Mouse (Mus musculus): Measurements from ENCODE around the gene Ybx2. TPM values are rescaled to one million over a fixed set of nuclear protein-coding genes. Genes with fewer than 3 reads are reported as not detected.

Gene Ybx2
- polyA plus RNA-seq, 1 experiment = 60.5 TPM

- no peak for DNase-seq
- peak within 1 kb of the TSS; percentile 80 for H3K4me3 ChIP-seq (ENCODE audit: insufficient read depth, low read depth, low read length)
- peaks cover 9% of the 10 kb centered on the region; the same call in 1 of the 2 replicates for H3K4me1 ChIP-seq (ENCODE audit: control insufficient read depth, insufficient read depth, low read length)
- H3K27ac ChIP-seq (ENCODE audit: insufficient read depth, low read depth, low read length) = peak within 1 kb of the TSS; percentile 89
- H3K36me3 ChIP-seq (ENCODE audit: control insufficient read depth, insufficient read depth, low read length) = peaks cover 2% of the 10 kb centered on the region
- WGBS = under 1% methylated on average over 42 of the region's 43 CpGs
- no peaks in the 10 kb centered on the region for H3K27me3 ChIP-seq (replicated peaks; ENCODE audit: control insufficient read depth, insufficient read depth, low read length)
- TF ChIP-seq POLR2A (IDR thresholded peaks at IDR 0.05; ENCODE audit: low read depth, low read length) (no peak), CTCF (conservative IDR thresholded peaks at IDR 0.05; ENCODE audit: insufficient read depth, insufficient read length, low read depth, low read length) (no peak)
These were observed 45.7 kb downstream of the Ybx2 start, which contains the start of gene Ctdnep1 for GRCm38 (mm10) chr11:69981141-69981762. Gene Ctdnep1 (plus strand): TSS chr11:69981156.

- peaks cover 3% of the 10 kb centered on the region for H3K36me3 ChIP-seq (ENCODE audit: control insufficient read depth, insufficient read depth, low read length)
- H3K4me3 ChIP-seq (ENCODE audit: insufficient read depth, low read depth, low read length) = peak within 1 kb of the TSS; percentile 80
- no peak for DNase-seq
- peaks cover 9% of the 10 kb centered on the region; the same call in 1 of the 2 replicates for H3K4me1 ChIP-seq (ENCODE audit: control insufficient read depth, insufficient read depth, low read length)
- TF ChIP-seq CTCF (conservative IDR thresholded peaks at IDR 0.05; ENCODE audit: insufficient read depth, insufficient read length, low read depth, low read length) (no peak), POLR2A (IDR thresholded peaks at IDR 0.05; ENCODE audit: low read depth, low read length) (no peak)
- no peaks in the 10 kb centered on the region for H3K27me3 ChIP-seq (replicated peaks; ENCODE audit: control insufficient read depth, insufficient read depth, low read length)
- 41% methylated on average over 8 of the region's 8 CpGs for WGBS
- 0 out of 2 replicates have a peak within 1 kb of the TSS, but pooled peaks have one; percentile 7 for H3K27ac ChIP-seq (ENCODE audit: insufficient read depth, low read depth, low read length)
These were observed 46.6 kb downstream of the Ybx2 start, which contains the start of gene Elp5 for GRCm38 (mm10) chr11:69982225-69982624. Gene Elp5 (minus strand): TSS chr11:69982517.

- Histone ChIP-seq H3K36me3 (ENCODE audit: control insufficient read depth, insufficient read depth, low read length) (peaks cover 3% of the 10 kb centered on the region), H3K4me3 (ENCODE audit: insufficient read depth, low read depth, low read length) (no peak overlapping the region), H3K27ac (ENCODE audit: insufficient read depth, low read depth, low read length) (no peak overlapping the region), H3K27me3 (replicated peaks; ENCODE audit: control insufficient read depth, insufficient read depth, low read length) (no peaks in the 10 kb centered on the region), H3K4me1 (ENCODE audit: control insufficient read depth, insufficient read depth, low read length) (peaks cover 9% of the 10 kb centered on the region; the same call in 1 of the 2 replicates)
- no peak for TF ChIP-seq POLR2A (IDR thresholded peaks at IDR 0.05; ENCODE audit: low read depth, low read length)
- TF ChIP-seq CTCF (conservative IDR thresholded peaks at IDR 0.05; ENCODE audit: insufficient read depth, insufficient read length, low read depth, low read length) = no peak
- no peak for DNase-seq
- 20% methylated on average over 5 of the region's 5 CpGs for WGBS
These were observed 47.3 kb downstream of the Ybx2 start for GRCm38 (mm10) chr11:69982877-69983276.

- Histone ChIP-seq H3K27me3 (replicated peaks; ENCODE audit: control insufficient read depth, insufficient read depth, low read length) (no peaks in the 10 kb centered on the region), H3K4me3 (ENCODE audit: insufficient read depth, low read depth, low read length) (no peak overlapping the region), H3K4me1 (ENCODE audit: control insufficient read depth, insufficient read depth, low read length) (peaks cover 9% of the 10 kb centered on the region; the same call in 1 of the 2 replicates), H3K27ac (ENCODE audit: insufficient read depth, low read depth, low read length) (no peak overlapping the region), H3K36me3 (ENCODE audit: control insufficient read depth, insufficient read depth, low read length) (peaks cover 3% of the 10 kb centered on the region)
- TF ChIP-seq POLR2A (IDR thresholded peaks at IDR 0.05; ENCODE audit: low read depth, low read length) (no peak), CTCF (conservative IDR thresholded peaks at IDR 0.05; ENCODE audit: insufficient read depth, insufficient read length, low read depth, low read length) (no peak)
- no peak for DNase-seq
- WGBS = 65% methylated on average over 4 of the region's 4 CpGs
These were observed 47.8 kb downstream of the Ybx2 start for GRCm38 (mm10) chr11:69983377-69983776.

GRCm38 (mm10) chr11:69984431-69984830, 48.8 kb downstream of the Ybx2 start:
- Histone ChIP-seq H3K27me3 (replicated peaks; ENCODE audit: control insufficient read depth, insufficient read depth, low read length) (no peaks in the 10 kb centered on the region), H3K36me3 (ENCODE audit: control insufficient read depth, insufficient read depth, low read length) (peaks cover 3% of the 10 kb centered on the region), H3K27ac (ENCODE audit: insufficient read depth, low read depth, low read length) (no peak overlapping the region), H3K4me3 (ENCODE audit: insufficient read depth, low read depth, low read length) (no peak overlapping the region), H3K4me1 (ENCODE audit: control insufficient read depth, insufficient read depth, low read length) (peaks cover 9% of the 10 kb centered on the region; the same call in 1 of the 2 replicates)
- WGBS = 90% methylated on average over 8 of the region's 8 CpGs
- no peak for TF ChIP-seq CTCF (conservative IDR thresholded peaks at IDR 0.05; ENCODE audit: insufficient read depth, insufficient read length, low read depth, low read length)
- no peak for TF ChIP-seq POLR2A (IDR thresholded peaks at IDR 0.05; ENCODE audit: low read depth, low read length)
- DNase-seq = no peak

- Histone ChIP-seq H3K4me1 (ENCODE audit: control insufficient read depth, insufficient read depth, low read length) (peaks cover 3% of the 10 kb centered on the region; the same call in 1 of the 2 replicates), H3K27me3 (replicated peaks; ENCODE audit: control insufficient read depth, insufficient read depth, low read length) (no peaks in the 10 kb centered on the region), H3K36me3 (ENCODE audit: control insufficient read depth, insufficient read depth, low read length) (peaks cover 4% of the 10 kb centered on the region), H3K4me3 (ENCODE audit: insufficient read depth, low read depth, low read length) (no peak overlapping the region), H3K27ac (ENCODE audit: insufficient read depth, low read depth, low read length) (no peak overlapping the region)
- 84% methylated on average over 8 of the region's 8 CpGs for WGBS
- DNase-seq = no peak
- TF ChIP-seq POLR2A (IDR thresholded peaks at IDR 0.05; ENCODE audit: low read depth, low read length) = no peak
- TF ChIP-seq CTCF (conservative IDR thresholded peaks at IDR 0.05; ENCODE audit: insufficient read depth, insufficient read length, low read depth, low read length) = no peak
These were observed 54.4 kb downstream of the Ybx2 start for GRCm38 (mm10) chr11:69989949-69990348.

Other genes starting within 250 kb of the Ybx2 start
- gene Tnfsf12, start 239.9 kb upstream of the Ybx2 start, polyA plus RNA-seq (2012; rRNA removed) = 55.5 and 65.1 TPM in 2 replicates
- 11.0 and 11.6 TPM in 2 replicates for gene Tnfsfm13, start 239.7 kb upstream of the Ybx2 start, polyA plus RNA-seq (2012; rRNA removed)
- gene Polr2a, start 177.2 kb upstream of the Ybx2 start, polyA plus RNA-seq (2012; rRNA removed) = 25.3 and 37.8 TPM in 2 replicates
- gene Slc35g3, start 173.8 kb upstream of the Ybx2 start, polyA plus RNA-seq (2012; rRNA removed) = 0.05 and 0.10 TPM in 2 replicates
- 22.3 and 24.4 TPM in 2 replicates for gene Zbtb4, start 169.9 kb upstream of the Ybx2 start, polyA plus RNA-seq (2012; rRNA removed)
- 11.9 and 14.3 TPM in 2 replicates for gene Chrnb1, start 139.9 kb upstream of the Ybx2 start, polyA plus RNA-seq (2012; rRNA removed)
- gene Fgf11, start 133.9 kb upstream of the Ybx2 start, polyA plus RNA-seq (2012; rRNA removed) = 2.6 and 3.3 TPM in 2 replicates
- gene Tmem102, start 130.2 kb upstream of the Ybx2 start, polyA plus RNA-seq (2012; rRNA removed) = 19.2 and 22.4 TPM in 2 replicates
- gene Gm39566, start 120.5 kb upstream of the Ybx2 start, polyA plus RNA-seq (2012; rRNA removed) = 0.02 and 0.04 TPM in 2 replicates
- gene Spem2, start 117.3 kb upstream of the Ybx2 start, polyA plus RNA-seq (2012; rRNA removed) = 0.20 and 0.26 TPM in 2 replicates
- 0.28 and 0.38 TPM in 2 replicates for gene Spem1, start 113.6 kb upstream of the Ybx2 start, polyA plus RNA-seq (2012; rRNA removed)
- 6.4 and 7.8 TPM in 2 replicates for gene Nlgn2, start 98.0 kb upstream of the Ybx2 start, polyA plus RNA-seq (2012; rRNA removed)
- gene Tmem256, start 97.3 kb upstream of the Ybx2 start, polyA plus RNA-seq (2012; rRNA removed) = 513 and 551 TPM in 2 replicates
- gene Plscr3, start 89.4 kb upstream of the Ybx2 start, polyA plus RNA-seq (2012; rRNA removed) = 57.1 and 63.9 TPM in 2 replicates
- gene Tnk1, start 77.1 kb upstream of the Ybx2 start, polyA plus RNA-seq (2012; rRNA removed) = 7.9 and 9.3 TPM in 2 replicates
- not detected in 2 replicates for gene Tmem95, start 57.8 kb upstream of the Ybx2 start, polyA plus RNA-seq (2012; rRNA removed)
- 4.8 TPM in 2 replicates for gene Kctd11, start 54.4 kb upstream of the Ybx2 start, polyA plus RNA-seq (2012; rRNA removed)
- gene Acap1, start 40.3 kb upstream of the Ybx2 start, polyA plus RNA-seq (2012; rRNA removed) = 1.7 and 6.1 TPM in 2 replicates
- 0.94 and 0.99 TPM in 2 replicates for gene 2810408A11Rik, start 34.8 kb upstream of the Ybx2 start, polyA plus RNA-seq (2012; rRNA removed)
- gene Neurl4, start 34.7 kb upstream of the Ybx2 start, polyA plus RNA-seq (2012; rRNA removed) = 72.0 and 80.1 TPM in 2 replicates
- gene Gps2, start 21.9 kb upstream of the Ybx2 start, polyA plus RNA-seq (2012; rRNA removed) = 72.9 and 75.5 TPM in 2 replicates
- gene Eif5a, start 13.8 kb upstream of the Ybx2 start, polyA plus RNA-seq (2012; rRNA removed) = 465 and 575 TPM in 2 replicates
- gene Slc2a4, start 12.4 kb downstream of the Ybx2 start, polyA plus RNA-seq (2012; rRNA removed) = 74.2 and 78.6 TPM in 2 replicates
- 39.2 and 40.0 TPM in 2 replicates for gene Cldn7, start 29.0 kb downstream of the Ybx2 start, polyA plus RNA-seq (2012; rRNA removed)
- gene Ctdnep1, start 45.4 kb downstream of the Ybx2 start, polyA plus RNA-seq (2012; rRNA removed) = 84.4 and 104 TPM in 2 replicates
- gene Elp5, start 46.7 kb downstream of the Ybx2 start, polyA plus RNA-seq (2012; rRNA removed) = 66.3 and 68.4 TPM in 2 replicates
- gene Gabarap, start 55.3 kb downstream of the Ybx2 start, polyA plus RNA-seq (2012; rRNA removed) = 746 and 1,018 TPM in 2 replicates
- gene Phf23, start 60.0 kb downstream of the Ybx2 start, polyA plus RNA-seq (2012; rRNA removed) = 16.0 and 21.4 TPM in 2 replicates
- gene Dvl2, start 64.8 kb downstream of the Ybx2 start, polyA plus RNA-seq (2012; rRNA removed) = 8.5 and 9.6 TPM in 2 replicates
- gene Acadvl, start 79.6 kb downstream of the Ybx2 start, polyA plus RNA-seq (2012; rRNA removed) = 249 and 308 TPM in 2 replicates
- 8.1 and 8.3 TPM in 2 replicates for gene Dlg4, start 81.1 kb downstream of the Ybx2 start, polyA plus RNA-seq (2012; rRNA removed)
- 0.25 and 0.41 TPM in 2 replicates for gene Asgr1, start 118.3 kb downstream of the Ybx2 start, polyA plus RNA-seq (2012; rRNA removed)
- gene Asgr2, start 156.8 kb downstream of the Ybx2 start, polyA plus RNA-seq (2012; rRNA removed) = 0.27 and 0.41 TPM in 2 replicates
- 5.0 and 6.2 TPM in 2 replicates for gene Mgl2, start 194.5 kb downstream of the Ybx2 start, polyA plus RNA-seq (2012; rRNA removed)
- gene Clec10a, start 220.4 kb downstream of the Ybx2 start, polyA plus RNA-seq (2012; rRNA removed) = 3.1 and 4.0 TPM in 2 replicates